Mouse (Mus musculus) ES-E14 (cell line): ENCODE measurements at regions not wholly inside any gene's neighbourhood (a gene's known extent, or its start where the extent isn't known, plus 50 kb on each side); places are given as distances from the start of the nearest gene placed in this dataset.

Experiments
- DNase-seq: peaks from one replicate; pipeline ENCODE4 v3.0.0-alpha.2; 2013; ENCODE audit warnings: low read depth, low spot score
- H3K27ac ChIP-seq: 2 replicates; pipeline ENCODE4 v1.5.1; 2012; ENCODE audit warnings: low read depth, mild to moderate bottlenecking, low read length, moderate library complexity, mixed read lengths; ENCODE audit not compliant: poor library complexity, insufficient read depth, severe bottlenecking
- H3K36me3 ChIP-seq: 2 replicates; pipeline ENCODE4 v1.6.1; 2012; ENCODE audit warnings: mild to moderate bottlenecking, low read length, moderate library complexity, mixed read lengths; ENCODE audit not compliant: control insufficient read depth, poor library complexity, insufficient read depth, severe bottlenecking
- H3K4me1 ChIP-seq, 2 experiments: fragments of 150-350 bp in 1 of 2; sonication (generic) in 1 of 2; 2 replicates each; pipeline ENCODE4 v1.6.1; 2012; ENCODE audit warnings: low read length in 2 of 2, mild to moderate bottlenecking in 1 of 2, mixed read lengths in 1 of 2; ENCODE audit not compliant: control insufficient read depth in 2 of 2, insufficient read depth in 2 of 2, poor library complexity in 1 of 2
- H3K4me3 ChIP-seq, 2 experiments: fragments of 150-350 bp in 1 of 2; sonication (generic) in 1 of 2; 2 replicates each; pipeline ENCODE4 v1.5.1; 2012; ENCODE audit warnings: low read length in 2 of 2, low read depth in 1 of 2, mild to moderate bottlenecking in 1 of 2, mixed read lengths in 1 of 2; ENCODE audit not compliant: insufficient read depth in 1 of 2, poor library complexity in 1 of 2, severe bottlenecking in 1 of 2
- H3K9ac ChIP-seq: 2 replicates; pipeline ENCODE4 v1.6.1; 2012; ENCODE audit warnings: low read depth, mild to moderate bottlenecking, low read length, mixed read lengths; ENCODE audit not compliant: poor library complexity, insufficient read depth, severe bottlenecking
- H3K9me3 ChIP-seq: fragments of 150-350 bp; sonication (generic); 2 replicates; pipeline ENCODE4 v1.6.1; 2012; ENCODE audit warnings: low read depth, mild to moderate bottlenecking, low read length; ENCODE audit not compliant: control insufficient read depth, insufficient read depth
- CHD2 ChIP-seq: IDR thresholded peaks from 2 replicates; pipeline ENCODE4 v1.6.1; 2014; ENCODE audit warnings: mild to moderate bottlenecking, low read depth, low read length, inconsistent platforms
- HCFC1 ChIP-seq: IDR thresholded peaks from 2 replicates; pipeline ENCODE4 v1.6.1; 2012; ENCODE audit warnings: low read length, inconsistent platforms, borderline replicate concordance; ENCODE audit not compliant: insufficient read depth
- MAFK ChIP-seq: IDR thresholded peaks from 2 replicates; pipeline ENCODE4 v1.6.1; 2014; ENCODE audit warnings: mild to moderate bottlenecking, low read depth, low read length, inconsistent platforms; ENCODE audit not compliant: insufficient read depth
- ZC3H11A ChIP-seq: IDR thresholded peaks from 2 replicates; pipeline ENCODE4 v1.6.1; 2012; ENCODE audit warnings: low read depth, mild to moderate bottlenecking, inconsistent platforms, low read length, borderline replicate concordance
- ZNF384 ChIP-seq: IDR thresholded peaks from 2 replicates; pipeline ENCODE4 v1.6.1; 2012; ENCODE audit warnings: low read depth, low read length, inconsistent platforms
- in situ Hi-C, 2 experiments: fragments of 600-800 bp; cut with MboI; formaldehyde crosslinking; loops; one replicate each; pipeline ENCODE4 v1.15.1; 2025; ENCODE audit warnings: low sequenced_read_pairs in 2 of 2, inconsistent platforms in 1 of 2; ENCODE audit not compliant: unreplicated experiment in 2 of 2

GRCm38 (mm10) chr3:23499889-23500288 is 1423.4 kb downstream of the Tbl1xr1 start:
- Histone ChIP-seq H3K27ac (no peak overlapping the region), H3K9ac (no peak overlapping the region), H3K4me3 (no peak overlapping the region), H3K9me3 (no peaks in the 10 kb centered on the region), H3K4me1 (no peaks in the 10 kb centered on the region), H3K36me3 (no peaks in the 10 kb centered on the region)
- DNase-seq = no peak
- no peak for TF ChIP-seq ZC3H11A
- no peak for TF ChIP-seq HCFC1
- no peak for TF ChIP-seq CHD2
- TF ChIP-seq ZNF384 = no peak
- no peak for TF ChIP-seq MAFK
- in situ Hi-C loops = no loop called here

- H3K36me3 ChIP-seq = no peaks in the 10 kb centered on the region
- H3K9ac ChIP-seq = no peak overlapping the region
- no peaks in the 10 kb centered on the region for H3K9me3 ChIP-seq
- no peak overlapping the region for H3K27ac ChIP-seq
- H3K4me3 ChIP-seq = no peak overlapping the region
- no peaks in the 10 kb centered on the region for H3K4me1 ChIP-seq
- in situ Hi-C loops = no loop called here
- DNase-seq = no peak
- TF ChIP-seq CHD2 (no peak), ZC3H11A (no peak), MAFK (no peak), ZNF384 (no peak), HCFC1 (no peak)
Observed at GRCm38 (mm10) chr3:23547546-23547945, 1471.1 kb downstream of the Tbl1xr1 start.

GRCm38 (mm10) chr3:23564340-23564739 is 1487.9 kb downstream of the Tbl1xr1 start:
- TF ChIP-seq CHD2 (no peak), HCFC1 (no peak), ZC3H11A (no peak), MAFK (no peak), ZNF384 (no peak)
- H3K9me3 ChIP-seq = no peaks in the 10 kb centered on the region
- H3K36me3 ChIP-seq = peaks cover 2% of the 10 kb centered on the region; the same call in 1 of the 2 replicates
- no peaks in the 10 kb centered on the region for H3K4me1 ChIP-seq
- H3K4me3 ChIP-seq = no peak overlapping the region
- no peak for DNase-seq
- no peak overlapping the region for H3K9ac ChIP-seq
- in situ Hi-C loops = no loop called here
- no peak overlapping the region for H3K27ac ChIP-seq

GRCm38 (mm10) chr3:23568806-23569205 is 1492.4 kb downstream of the Tbl1xr1 start:
- H3K27ac ChIP-seq = no peak overlapping the region
- H3K9me3 ChIP-seq = no peaks in the 10 kb centered on the region
- no peaks in the 10 kb centered on the region for H3K4me1 ChIP-seq
- in situ Hi-C loops = no loop called here
- peaks cover 2% of the 10 kb centered on the region; the same call in 1 of the 2 replicates for H3K36me3 ChIP-seq
- DNase-seq = no peak
- H3K9ac ChIP-seq = no peak overlapping the region
- H3K4me3 ChIP-seq = no peak overlapping the region
- TF ChIP-seq ZC3H11A (no peak), CHD2 (no peak), HCFC1 (no peak), MAFK (no peak), ZNF384 (no peak)

GRCm38 (mm10) chr3:23592506-23593141 is 1516.2 kb downstream of the Tbl1xr1 start:
- in situ Hi-C loops = no loop called here
- no peak overlapping the region for H3K27ac ChIP-seq
- TF ChIP-seq ZNF384 (no peak), ZC3H11A (no peak), MAFK (no peak)
- no peak overlapping the region for H3K9ac ChIP-seq
- H3K9me3 ChIP-seq = no peaks in the 10 kb centered on the region
- DNase-seq = no peak
- no peaks in the 10 kb centered on the region for H3K4me1 ChIP-seq
- H3K4me3 ChIP-seq = no peak overlapping the region
- no peaks in the 10 kb centered on the region for H3K36me3 ChIP-seq
